Mouse (Mus musculus) ES-E14 (cell line): ENCODE data around the gene Zfp352. TPM values are rescaled to one million over a fixed set of nuclear protein-coding genes. Genes with fewer than 3 reads are reported as not detected.

Experiments
- DNase-seq: peaks from one replicate; pipeline ENCODE4 v3.0.0-alpha.2; 2013; ENCODE audit warnings: low read depth, low spot score
- H3K27ac ChIP-seq: 2 replicates; pipeline ENCODE4 v1.5.1; 2012; ENCODE audit warnings: low read depth, mild to moderate bottlenecking, low read length, moderate library complexity, mixed read lengths; ENCODE audit not compliant: poor library complexity, insufficient read depth, severe bottlenecking
- H3K36me3 ChIP-seq: 2 replicates; pipeline ENCODE4 v1.6.1; 2012; ENCODE audit warnings: mild to moderate bottlenecking, low read length, moderate library complexity, mixed read lengths; ENCODE audit not compliant: control insufficient read depth, poor library complexity, insufficient read depth, severe bottlenecking
- H3K4me1 ChIP-seq, 2 experiments: fragments of 150-350 bp in 1 of 2; sonication (generic) in 1 of 2; 2 replicates each; pipeline ENCODE4 v1.6.1; 2012; ENCODE audit warnings: low read length in 2 of 2, mild to moderate bottlenecking in 1 of 2, mixed read lengths in 1 of 2; ENCODE audit not compliant: control insufficient read depth in 2 of 2, insufficient read depth in 2 of 2, poor library complexity in 1 of 2
- H3K4me3 ChIP-seq, 2 experiments: fragments of 150-350 bp in 1 of 2; sonication (generic) in 1 of 2; 2 replicates each; pipeline ENCODE4 v1.5.1; 2012; ENCODE audit warnings: low read length in 2 of 2, low read depth in 1 of 2, mild to moderate bottlenecking in 1 of 2, mixed read lengths in 1 of 2; ENCODE audit not compliant: insufficient read depth in 1 of 2, poor library complexity in 1 of 2, severe bottlenecking in 1 of 2
- H3K9ac ChIP-seq: 2 replicates; pipeline ENCODE4 v1.6.1; 2012; ENCODE audit warnings: low read depth, mild to moderate bottlenecking, low read length, mixed read lengths; ENCODE audit not compliant: poor library complexity, insufficient read depth, severe bottlenecking
- H3K9me3 ChIP-seq: fragments of 150-350 bp; sonication (generic); 2 replicates; pipeline ENCODE4 v1.6.1; 2012; ENCODE audit warnings: low read depth, mild to moderate bottlenecking, low read length; ENCODE audit not compliant: control insufficient read depth, insufficient read depth
- CHD2 ChIP-seq: IDR thresholded peaks from 2 replicates; pipeline ENCODE4 v1.6.1; 2014; ENCODE audit warnings: mild to moderate bottlenecking, low read depth, low read length, inconsistent platforms
- HCFC1 ChIP-seq: IDR thresholded peaks from 2 replicates; pipeline ENCODE4 v1.6.1; 2012; ENCODE audit warnings: low read length, inconsistent platforms, borderline replicate concordance; ENCODE audit not compliant: insufficient read depth
- MAFK ChIP-seq: IDR thresholded peaks from 2 replicates; pipeline ENCODE4 v1.6.1; 2014; ENCODE audit warnings: mild to moderate bottlenecking, low read depth, low read length, inconsistent platforms; ENCODE audit not compliant: insufficient read depth
- ZC3H11A ChIP-seq: IDR thresholded peaks from 2 replicates; pipeline ENCODE4 v1.6.1; 2012; ENCODE audit warnings: low read depth, mild to moderate bottlenecking, inconsistent platforms, low read length, borderline replicate concordance
- ZNF384 ChIP-seq: IDR thresholded peaks from 2 replicates; pipeline ENCODE4 v1.6.1; 2012; ENCODE audit warnings: low read depth, low read length, inconsistent platforms
- in situ Hi-C, 2 experiments: fragments of 600-800 bp; cut with MboI; formaldehyde crosslinking; loops; one replicate each; pipeline ENCODE4 v1.15.1; 2025; ENCODE audit warnings: low sequenced_read_pairs in 2 of 2, inconsistent platforms in 1 of 2; ENCODE audit not compliant: unreplicated experiment in 2 of 2
- total RNA-seq: library from RNA; depleted of rRNA; stranded (reverse); fragments of 300-350 nt; gene quantifications from 2 replicates; pipeline ENCODE4 v1.2.3, GENCODE M21; 2012; rRNA removed

Zfp352 gene
- total RNA-seq: 1.3 and 1.8 TPM in 2 replicates

DNA sequence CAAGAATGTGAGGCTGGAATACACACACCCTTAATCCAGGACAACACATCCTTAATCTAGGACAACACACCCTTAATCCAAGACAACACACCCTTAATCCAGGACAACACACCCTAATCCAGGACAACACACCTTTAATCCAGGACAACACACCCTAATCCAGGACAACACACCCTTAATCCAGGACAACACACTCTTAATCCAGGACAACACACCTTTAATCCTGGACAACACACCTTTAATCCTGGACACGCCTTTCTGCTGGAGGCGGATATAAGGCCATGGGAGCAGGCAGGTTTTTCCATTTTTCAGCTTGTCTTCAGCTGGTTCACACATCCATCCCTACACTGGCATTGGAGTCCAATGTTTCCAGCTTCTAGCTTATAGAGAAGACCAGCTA lies at the start of gene Zfp352:
TSS of gene Zfp352 (plus strand) at position 301 of the 400 bp plus-strand sequence.
- no peak for TF ChIP-seq HCFC1
- no peak for TF ChIP-seq MAFK
- no peak for TF ChIP-seq ZC3H11A
- no peak for TF ChIP-seq CHD2
- no peak for TF ChIP-seq ZNF384
- no peak for DNase-seq
- Histone ChIP-seq H3K27ac (no peak within 1 kb of the TSS), H3K9ac (no peak within 1 kb of the TSS), H3K4me1 (no peaks in the 10 kb centered on the region), H3K9me3 (no peaks in the 10 kb centered on the region), H3K4me3 (no peak within 1 kb of the TSS), H3K36me3 (no peaks in the 10 kb centered on the region)
- in situ Hi-C loops: no loop called here

- in situ Hi-C loops: no loop called here
- no peak for DNase-seq
- Histone ChIP-seq H3K9ac (no peak overlapping the region), H3K4me3 (no peak overlapping the region), H3K36me3 (no peaks in the 10 kb centered on the region), H3K27ac (no peak overlapping the region), H3K4me1 (no peaks in the 10 kb centered on the region), H3K9me3 (no peaks in the 10 kb centered on the region)
- TF ChIP-seq ZC3H11A (peak; percentile 69; the same call in 1 of the 2 replicates), MAFK (no peak)
These were observed 47.6 kb upstream of the Zfp352 start for GRCm38 (mm10) chr4:90170890-90171483.

DNA sequence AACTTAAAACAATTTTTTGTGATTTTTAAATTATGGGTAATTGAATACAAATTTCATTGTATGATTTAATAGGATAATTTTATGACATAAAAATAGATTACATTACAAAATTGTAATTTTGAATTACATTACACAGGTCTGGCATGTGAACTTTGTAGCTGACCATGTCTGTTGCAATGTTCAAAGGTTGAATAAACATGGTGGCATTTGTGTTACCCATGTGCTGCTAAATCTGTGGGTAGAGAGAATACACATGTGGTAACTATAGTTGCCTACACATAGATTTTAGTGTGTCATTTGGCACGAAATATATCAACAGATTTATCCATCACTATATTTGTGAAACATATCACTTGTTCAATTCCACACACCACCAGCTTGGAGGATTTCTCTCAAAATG lies 44.6 kb upstream of the Zfp352 start:
- no peak for DNase-seq
- Histone ChIP-seq H3K27ac (no peak overlapping the region), H3K9me3 (no peaks in the 10 kb centered on the region), H3K36me3 (no peaks in the 10 kb centered on the region), H3K4me3 (no peak overlapping the region), H3K9ac (no peak overlapping the region), H3K4me1 (no peaks in the 10 kb centered on the region)
- TF ChIP-seq ZC3H11A: no peak
- TF ChIP-seq HCFC1: no peak
- TF ChIP-seq CHD2: no peak
- no peak for TF ChIP-seq MAFK
- TF ChIP-seq ZNF384: no peak
- in situ Hi-C loops: no loop called here

DNA sequence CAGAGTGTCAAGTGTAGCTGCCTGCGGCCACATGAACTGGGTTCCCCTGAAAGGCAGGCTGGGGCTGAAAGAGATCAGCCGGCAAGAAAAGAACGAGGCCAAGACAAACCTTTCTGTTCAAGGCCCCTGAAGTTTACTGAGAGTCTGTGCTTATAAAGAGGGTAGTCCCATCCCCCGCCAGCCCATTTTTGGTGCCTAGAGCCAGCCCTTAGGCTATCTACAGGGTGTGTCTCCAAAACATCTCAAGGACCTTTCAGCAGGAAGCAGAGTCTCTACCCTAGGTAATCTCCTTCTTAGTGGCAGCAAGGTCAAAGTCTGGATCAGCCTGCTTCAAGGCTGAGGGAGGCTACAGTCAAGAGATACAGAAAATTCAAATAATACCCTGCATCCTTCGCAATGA lies 15.2 kb upstream of the Zfp352 start:
- no peaks in the 10 kb centered on the region for H3K9me3 ChIP-seq
- no peak overlapping the region for H3K9ac ChIP-seq
- TF ChIP-seq MAFK (no peak), ZC3H11A (no peak), ZNF384 (no peak), CHD2 (no peak), HCFC1 (no peak)
- no peak overlapping the region for H3K4me3 ChIP-seq
- in situ Hi-C loops: no loop called here
- no peaks in the 10 kb centered on the region for H3K36me3 ChIP-seq
- DNase-seq: peak; percentile 51
- no peaks in the 10 kb centered on the region for H3K4me1 ChIP-seq
- H3K27ac ChIP-seq: no peak overlapping the region

DNA sequence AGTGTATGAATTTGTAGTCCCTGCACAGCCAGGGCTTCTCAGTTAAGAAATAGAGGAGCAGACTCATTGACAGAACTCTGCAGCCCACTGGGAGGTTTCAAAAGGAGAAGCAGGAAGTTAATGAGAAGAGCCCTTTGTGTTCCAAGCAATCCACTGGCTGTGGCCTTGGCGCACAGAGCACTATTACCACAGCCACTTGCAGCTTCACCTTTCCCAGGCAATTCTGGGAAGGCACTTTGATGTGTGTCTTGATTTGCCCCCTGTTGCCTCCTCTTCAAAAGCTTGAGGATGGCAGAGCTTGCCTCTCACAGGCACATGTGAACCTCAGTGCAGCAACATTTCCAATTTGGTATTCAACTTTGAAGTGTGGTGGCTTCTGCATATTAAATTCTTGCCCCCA lies 7.1 kb upstream of the Zfp352 start:
- in situ Hi-C loops: no loop called here
- Histone ChIP-seq H3K9ac (no peak overlapping the region), H3K4me3 (no peak overlapping the region), H3K27ac (no peak overlapping the region), H3K9me3 (no peaks in the 10 kb centered on the region), H3K4me1 (no peaks in the 10 kb centered on the region), H3K36me3 (no peaks in the 10 kb centered on the region)
- no peak for DNase-seq
- no peak for TF ChIP-seq MAFK
- TF ChIP-seq CHD2: no peak
